Mouse (Mus musculus) urinary bladder, adult 2 months (tissue): ENCODE measurements at regions not wholly inside any gene's neighbourhood (a gene's known extent, or its start where the extent isn't known, plus 50 kb on each side); places are given as distances from the start of the nearest gene placed in this dataset.

Source experiments
- DNase-seq: peaks from one replicate; pipeline ENCODE4 v3.0.0; 2022; ENCODE audit warnings: low spot score

GRCm38 (mm10) chr4:89399277-89399676 is 88.4 kb upstream of the Cdkn2b start:
- no peak for DNase-seq

GRCm38 (mm10) chr4:89396020-89396419 is 85.2 kb upstream of the Cdkn2b start:
- DNase-seq: no peak

- no peak for DNase-seq
Measured at GRCm38 (mm10) chr4:89395336-89395735, 84.5 kb upstream of the Cdkn2b start.

- no peak for DNase-seq
Measured at GRCm38 (mm10) chr4:89393251-89393711, 82.4 kb upstream of the Cdkn2b start.

- DNase-seq: no peak
Measured at GRCm38 (mm10) chr4:89392791-89393190, 82.0 kb upstream of the Cdkn2b start.

GRCm38 (mm10) chr4:89391463-89392308 is 80.8 kb upstream of the Cdkn2b start:
- DNase-seq: no peak

GRCm38 (mm10) chr4:89383548-89383947 is 72.7 kb upstream of the Cdkn2b start:
- no peak for DNase-seq

GRCm38 (mm10) chr4:89382434-89382976 is 71.7 kb upstream of the Cdkn2b start:
- no peak for DNase-seq

- DNase-seq: no peak
Measured at GRCm38 (mm10) chr4:89381763-89382162, 70.9 kb upstream of the Cdkn2b start.

- no peak for DNase-seq
Measured at GRCm38 (mm10) chr4:89381077-89381476, 70.2 kb upstream of the Cdkn2b start.

GRCm38 (mm10) chr4:89380330-89380945 is 69.6 kb upstream of the Cdkn2b start:
- DNase-seq: no peak

GRCm38 (mm10) chr4:89379622-89380329 is 68.9 kb upstream of the Cdkn2b start:
- DNase-seq: no peak

GRCm38 (mm10) chr4:89372631-89373030 is 61.8 kb upstream of the Cdkn2b start:
- no peak for DNase-seq

- DNase-seq: no peak
Measured at GRCm38 (mm10) chr4:89368850-89369524, 58.1 kb upstream of the Cdkn2b start.

- DNase-seq: no peak
Measured at GRCm38 (mm10) chr4:89366581-89367141, 55.8 kb upstream of the Cdkn2b start.

GRCm38 (mm10) chr4:89365875-89366274 is 55.0 kb upstream of the Cdkn2b start:
- DNase-seq: no peak

- no peak for DNase-seq
Measured at GRCm38 (mm10) chr4:89363150-89363683, 52.4 kb upstream of the Cdkn2b start.

GRCm38 (mm10) chr4:89362650-89363049 is 51.8 kb upstream of the Cdkn2b start:
- DNase-seq: no peak

GRCm38 (mm10) chr4:89361316-89361715 is 50.5 kb upstream of the Cdkn2b start:
- DNase-seq: no peak
